Mouse (Mus musculus) megakaryocyte, embryonic 14.5 days (primary cell): ENCODE data around the gene Kmt5a.

Experiments
- FLI1 ChIP-seq: IDR thresholded peaks from 2 replicates; pipeline ENCODE4 v1.6.1; 2012; ENCODE audit warnings: low read length, inconsistent platforms, mixed read lengths
- GATA1 ChIP-seq: IDR thresholded peaks from 3 replicates; pipeline ENCODE4 v1.6.1; 2012; ENCODE audit warnings: mixed read lengths, low read length, inconsistent platforms, borderline replicate concordance

GRCm38 (mm10) chr5:124445621-124446293, 6.0 kb downstream of the Kmt5a start:
- TF ChIP-seq GATA1 (no peak), FLI1 (no peak)
